Mouse (Mus musculus) gonadal fat pad, adult 2 months (tissue): ENCODE data around the gene Troap. TPM values are rescaled to one million over a fixed set of nuclear protein-coding genes. Genes with fewer than 3 reads are reported as not detected.

Experiments
- DNase-seq: peaks from one replicate; pipeline ENCODE4 v3.0.0-alpha.2; 2012; ENCODE audit warnings: low read depth
- polyA plus RNA-seq: library from polyadenylated mRNA; depleted of rRNA; stranded (reverse); fragments of >200 nt; gene quantifications from 2 replicates; pipeline ENCODE4 v1.2.3, GENCODE M21; 2012; rRNA removed

Troap gene
- polyA plus RNA-seq, 1 experiment: 3.0 TPM

- no peak for DNase-seq
Observed at GRCm38 (mm10) chr15:99114312-99115064, 40.1 kb downstream of the Troap start.

- DNase-seq: no peak
Observed at GRCm38 (mm10) chr15:99115065-99115423, 40.7 kb downstream of the Troap start.

- no peak for DNase-seq
Observed at GRCm38 (mm10) chr15:99116539-99116938, 42.2 kb downstream of the Troap start.

GRCm38 (mm10) chr15:99120814-99121213, 46.4 kb downstream of the Troap start:
- DNase-seq: no peak

GRCm38 (mm10) chr15:99122642-99123041, 48.3 kb downstream of the Troap start:
- no peak for DNase-seq

GRCm38 (mm10) chr15:99125711-99126080, 51.3 kb downstream of the Troap start, which contains the start of gene Spats2:
Gene Spats2, plus strand, starts transcription at chr15:99125916.
- no peak for DNase-seq

GRCm38 (mm10) chr15:99126081-99126815, 51.9 kb downstream of the Troap start:
- DNase-seq: no peak

- no peak for DNase-seq
Observed at GRCm38 (mm10) chr15:99126816-99127365, 52.5 kb downstream of the Troap start.

- no peak for DNase-seq
Observed at GRCm38 (mm10) chr15:99127851-99128522, 53.6 kb downstream of the Troap start.

- no peak for DNase-seq
Observed at GRCm38 (mm10) chr15:99129441-99129840, 55.1 kb downstream of the Troap start.

- DNase-seq: no peak
Observed at GRCm38 (mm10) chr15:99129956-99130910, 55.9 kb downstream of the Troap start.

Other genes starting within 250 kb of the Troap start
- 83.3 and 101 TPM in 2 replicates for gene Prkag1, start 243.1 kb upstream of the Troap start, polyA plus RNA-seq
- 14.9 and 24.3 TPM in 2 replicates for gene Kmt2d, start 203.4 kb upstream of the Troap start, polyA plus RNA-seq
- gene Rhebl1, start 180.0 kb upstream of the Troap start, polyA plus RNA-seq: 1.8 and 3.2 TPM in 2 replicates
- gene Dhh, start 176.0 kb upstream of the Troap start, polyA plus RNA-seq: 1.7 and 2.1 TPM in 2 replicates
- 37.5 and 42.9 TPM in 2 replicates for gene Lmbr1l, start 156.3 kb upstream of the Troap start, polyA plus RNA-seq
- 1,607 and 3,142 TPM in 2 replicates for gene Tuba1b, start 140.0 kb upstream of the Troap start, polyA plus RNA-seq
- gene Gm49450, start 121.0 kb upstream of the Troap start, polyA plus RNA-seq: 1.2 and 151 TPM in 2 replicates
- gene Tuba1a, start 120.9 kb upstream of the Troap start, polyA plus RNA-seq: 538 and 2,258 TPM in 2 replicates
- gene Tuba1c, start 44.7 kb upstream of the Troap start, polyA plus RNA-seq: 213 and 263 TPM in 2 replicates
- 0.06 and 0.32 TPM in 2 replicates for gene Prph, start 19.4 kb upstream of the Troap start, polyA plus RNA-seq
- gene C1ql4, start 13.2 kb downstream of the Troap start, polyA plus RNA-seq: 1.8 and 2.1 TPM in 2 replicates
- gene Dnajc22, start 18.6 kb downstream of the Troap start, polyA plus RNA-seq: 5.8 and 7.6 TPM in 2 replicates
- gene Spats2, start 51.3 kb downstream of the Troap start, polyA plus RNA-seq: 14.7 and 15.2 TPM in 2 replicates
- 51.8 and 55.4 TPM in 2 replicates for gene Kcnh3, start 150.3 kb downstream of the Troap start, polyA plus RNA-seq
- gene Mcrs1, start 177.4 kb downstream of the Troap start, polyA plus RNA-seq: 69.8 and 80.5 TPM in 2 replicates
- gene Prpf40b, start 220.5 kb downstream of the Troap start, polyA plus RNA-seq: 70.0 and 72.1 TPM in 2 replicates
- 0.24 and 0.35 TPM in 2 replicates for gene Fam186b, start 221.3 kb downstream of the Troap start, polyA plus RNA-seq